Mouse (Mus musculus): ENCODE data around the gene Smarca1. TPM values are rescaled to one million over a fixed set of nuclear protein-coding genes. Genes with fewer than 3 reads are reported as not detected.

Gene Smarca1
- polyA plus RNA-seq (2015; fragmentation: Nextera tagmentation; extraction: Ambion mirVana), result 28.9 and 32.9 TPM in 2 replicates

DNA sequence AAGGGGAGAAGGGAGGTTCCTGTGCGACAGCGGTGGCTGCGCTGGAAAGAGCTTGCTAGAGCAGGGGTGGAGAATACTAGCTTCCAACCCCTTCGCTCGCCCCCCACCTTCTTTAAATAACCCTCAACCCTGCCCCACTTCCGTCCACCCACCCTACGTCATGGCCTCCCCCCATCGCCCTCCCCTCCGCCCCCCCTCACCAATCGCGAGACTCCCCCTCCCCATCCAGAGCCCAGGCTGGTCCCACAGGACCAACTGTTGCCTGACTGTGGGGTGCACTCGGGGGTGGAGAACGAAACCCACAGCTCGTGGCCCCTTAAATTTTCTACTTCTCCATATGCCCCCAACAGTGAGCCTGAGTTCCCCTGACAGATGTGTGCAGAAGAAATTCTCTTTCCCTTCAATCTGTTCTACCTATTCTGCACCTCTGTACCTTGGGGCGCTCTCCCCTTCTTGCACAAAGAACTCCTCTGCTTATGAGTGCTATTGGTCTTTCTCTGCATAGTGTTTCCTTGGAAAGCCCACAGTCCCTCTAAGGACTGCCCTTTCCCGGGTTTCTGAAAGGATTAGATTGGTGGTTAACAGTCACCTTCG is at the start of gene Smarca1:
Gene Smarca1, minus strand, starts transcription at position 544 of the 594 bp plus-strand sequence.
- WGBS, result 19% methylated on average over 13 of the region's 17 CpGs
- H3K4me1 ChIP-seq (replicated peaks; ENCODE audit: control insufficient read depth, insufficient read depth, low read length), result no peaks in the 10 kb centered on the region
- peak within 1 kb of the TSS; percentile 60 for H3K4me2 ChIP-seq (ENCODE audit: low read depth, low read length)
- H3K27me3 ChIP-seq (ENCODE audit: control insufficient read depth, insufficient read depth, low read depth, low read length), result no peaks in the 10 kb centered on the region
- peak within 1 kb of the TSS; percentile 70 for H3K27ac ChIP-seq (ENCODE audit: low read length)
- peak within 1 kb of the TSS; percentile 68 for H3K4me3 ChIP-seq (ENCODE audit: low read length)
- peak within 1 kb of the TSS; percentile 75 for H3K9ac ChIP-seq (ENCODE audit: low read length)
- H3K36me3 ChIP-seq (ENCODE audit: control insufficient read depth, insufficient read depth, low read length), result no peaks in the 10 kb centered on the region
- ATAC-seq (ENCODE audit: low read depth), result peak; percentile 78
- no peaks in the 10 kb centered on the region for H3K9me3 ChIP-seq (ENCODE audit: control insufficient read depth, low read length)

DNA sequence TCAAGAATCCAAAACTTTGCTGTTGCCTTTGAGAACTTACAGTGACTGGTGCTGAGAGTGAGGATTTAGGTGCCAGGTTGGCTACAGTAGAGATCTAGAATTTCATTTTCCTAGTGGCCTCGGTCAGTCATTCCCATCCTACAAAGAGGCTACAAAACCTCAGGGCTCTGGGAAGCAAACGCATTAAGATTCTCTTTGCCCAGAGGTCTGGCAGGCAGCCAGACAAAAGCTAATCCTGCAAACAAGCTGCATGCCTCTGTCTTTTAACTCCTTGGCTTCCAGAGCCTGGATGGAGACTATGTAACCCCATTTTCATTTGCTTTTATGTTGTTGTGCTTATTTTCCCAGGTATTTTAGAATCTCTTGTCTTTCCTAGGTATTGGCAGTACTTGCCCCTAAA is 45.0 kb upstream of the Smarca1 start:
- H3K27ac ChIP-seq (ENCODE audit: low read length), result peak overlapping the region; percentile 22; the same call in 1 of the 2 replicates

DNA sequence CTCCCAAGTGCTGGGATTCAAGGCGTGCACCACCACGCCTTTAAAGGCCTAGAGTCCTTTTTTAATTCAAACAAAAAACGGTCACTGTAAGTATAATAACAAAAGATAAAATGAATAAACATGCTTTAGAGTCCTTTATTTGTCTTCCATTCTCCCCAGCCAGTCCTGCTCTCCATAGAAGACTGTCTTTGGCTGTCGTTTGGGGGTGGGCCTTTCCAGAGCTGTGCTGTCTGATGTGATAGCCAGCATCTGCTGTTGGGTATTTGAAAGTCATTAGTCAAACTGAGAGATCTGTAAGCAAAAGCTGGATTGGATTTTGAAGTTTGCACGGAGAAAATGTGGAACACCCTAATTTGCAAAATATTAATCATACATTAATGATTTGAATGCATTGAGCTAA is 44.1 kb upstream of the Smarca1 start:
- H3K27ac ChIP-seq (ENCODE audit: low read length), result no peak overlapping the region
- peak; percentile 70; the same call in 1 of the 2 replicates for ATAC-seq (ENCODE audit: low read depth)
- no peak overlapping the region for H3K9ac ChIP-seq (ENCODE audit: low read length)

More for the DNA sequence above, 45.0 kb upstream of the Smarca1 start:
- no peak overlapping the region for H3K9ac ChIP-seq (ENCODE audit: low read length)
- WGBS, result 30% methylated on average over 2 of the region's 2 CpGs
- H3K4me2 ChIP-seq (ENCODE audit: low read depth, low read length), result no peak overlapping the region
- no peaks in the 10 kb centered on the region for H3K9me3 ChIP-seq (ENCODE audit: control insufficient read depth, low read length)
- H3K36me3 ChIP-seq (ENCODE audit: control insufficient read depth, insufficient read depth, low read length), result peaks cover 2% of the 10 kb centered on the region
- H3K4me1 ChIP-seq (replicated peaks; ENCODE audit: control insufficient read depth, insufficient read depth, low read length), result no peaks in the 10 kb centered on the region
- no peaks in the 10 kb centered on the region for H3K27me3 ChIP-seq (ENCODE audit: control insufficient read depth, insufficient read depth, low read depth, low read length)
- peak; percentile 51; the same call in 1 of the 2 replicates for ATAC-seq (ENCODE audit: low read depth)
- H3K4me3 ChIP-seq (ENCODE audit: low read length), result no peak overlapping the region

DNA sequence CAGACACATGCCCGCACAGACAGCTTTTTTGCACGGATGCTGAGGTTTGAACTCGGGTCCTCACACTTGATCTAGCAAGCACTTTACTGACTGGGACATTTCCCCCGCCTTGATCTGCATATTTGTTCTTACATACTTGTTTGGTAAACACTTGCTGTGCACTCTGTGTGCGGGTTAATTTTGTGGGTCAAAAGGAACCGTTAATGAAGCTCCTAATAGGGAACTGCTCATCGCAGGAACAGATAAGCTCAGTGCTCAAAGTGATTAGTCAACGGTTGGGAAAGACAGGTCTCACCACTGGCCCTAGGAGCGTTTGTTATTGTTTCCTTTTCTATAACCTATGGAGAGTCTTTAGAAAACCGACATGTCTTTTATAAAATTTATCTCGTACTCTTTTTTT is 41.6 kb upstream of the Smarca1 start:
- no peaks in the 10 kb centered on the region for H3K27me3 ChIP-seq (ENCODE audit: control insufficient read depth, insufficient read depth, low read depth, low read length)
- H3K4me3 ChIP-seq (ENCODE audit: low read length), result no peak overlapping the region
- 78% methylated on average over 11 of the region's 11 CpGs for WGBS
- H3K9ac ChIP-seq (ENCODE audit: low read length), result no peak overlapping the region
- H3K9me3 ChIP-seq (ENCODE audit: control insufficient read depth, low read length), result no peaks in the 10 kb centered on the region
- H3K4me1 ChIP-seq (replicated peaks; ENCODE audit: control insufficient read depth, insufficient read depth, low read length), result no peaks in the 10 kb centered on the region
- H3K27ac ChIP-seq (ENCODE audit: low read length), result no peak overlapping the region
- peaks cover 2% of the 10 kb centered on the region for H3K36me3 ChIP-seq (ENCODE audit: control insufficient read depth, insufficient read depth, low read length)
- ATAC-seq (ENCODE audit: low read depth), result no peak
- no peak overlapping the region for H3K4me2 ChIP-seq (ENCODE audit: low read depth, low read length)

More for the DNA sequence above, 44.1 kb upstream of the Smarca1 start:
- Histone ChIP-seq H3K4me3 (ENCODE audit: low read length) (no peak overlapping the region), H3K36me3 (ENCODE audit: control insufficient read depth, insufficient read depth, low read length) (peaks cover 2% of the 10 kb centered on the region), H3K4me2 (ENCODE audit: low read depth, low read length) (no peak overlapping the region), H3K27me3 (ENCODE audit: control insufficient read depth, insufficient read depth, low read depth, low read length) (no peaks in the 10 kb centered on the region), H3K4me1 (replicated peaks; ENCODE audit: control insufficient read depth, insufficient read depth, low read length) (no peaks in the 10 kb centered on the region), H3K9me3 (ENCODE audit: control insufficient read depth, low read length) (no peaks in the 10 kb centered on the region)
- WGBS, result 39% methylated on average over 5 of the region's 5 CpGs

DNA sequence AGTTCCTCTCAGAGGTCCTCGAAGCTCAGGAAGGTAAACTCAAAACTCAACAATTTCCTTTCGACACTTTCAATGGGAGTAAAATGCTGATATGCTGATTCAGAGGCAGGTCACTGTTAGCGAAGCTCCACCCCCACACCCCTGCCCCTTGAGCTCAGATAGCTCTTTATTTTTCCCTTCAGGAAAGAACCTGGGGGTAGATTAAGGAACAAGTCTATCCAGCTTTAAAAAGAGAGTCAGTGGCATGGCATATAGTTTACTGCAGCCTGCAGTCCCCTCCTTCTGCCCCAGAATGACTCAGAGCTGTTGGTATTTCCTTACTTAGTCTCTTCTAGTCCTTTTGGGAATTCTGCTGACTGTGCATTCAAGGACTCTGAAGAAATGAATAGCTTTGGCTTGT is 37.7 kb upstream of the Smarca1 start:
- Histone ChIP-seq H3K4me1 (replicated peaks; ENCODE audit: control insufficient read depth, insufficient read depth, low read length) (no peaks in the 10 kb centered on the region), H3K9me3 (ENCODE audit: control insufficient read depth, low read length) (no peaks in the 10 kb centered on the region), H3K4me2 (ENCODE audit: low read depth, low read length) (no peak overlapping the region), H3K27ac (ENCODE audit: low read length) (peak overlapping the region; percentile 57), H3K27me3 (ENCODE audit: control insufficient read depth, insufficient read depth, low read depth, low read length) (no peaks in the 10 kb centered on the region), H3K4me3 (ENCODE audit: low read length) (no peak overlapping the region), H3K36me3 (ENCODE audit: control insufficient read depth, insufficient read depth, low read length) (peaks cover 2% of the 10 kb centered on the region), H3K9ac (ENCODE audit: low read length) (no peak overlapping the region)
- 54% methylated on average over 3 of the region's 3 CpGs for WGBS
- peak; percentile 91 for ATAC-seq (ENCODE audit: low read depth)

DNA sequence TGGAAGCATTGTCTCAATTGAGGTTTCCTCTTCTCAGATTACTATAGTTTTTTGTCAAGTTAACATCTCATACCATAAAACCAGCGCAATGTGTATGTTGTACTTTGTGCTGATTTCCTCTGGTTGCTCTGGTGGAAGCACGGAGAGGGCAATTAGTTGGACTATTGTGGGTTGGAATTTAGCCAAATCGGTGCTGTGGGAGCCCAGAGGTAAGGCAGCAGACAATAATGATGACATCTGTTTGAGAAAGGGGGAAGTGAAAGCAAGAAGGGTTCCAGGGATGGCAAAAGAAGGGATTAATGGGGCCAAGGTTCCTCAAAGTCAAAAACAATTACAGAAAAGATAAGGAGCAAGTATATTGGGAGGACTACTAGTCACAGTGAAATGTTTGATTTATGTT is 35.2 kb upstream of the Smarca1 start:
- Histone ChIP-seq H3K4me3 (ENCODE audit: low read length) (no peak overlapping the region), H3K27ac (ENCODE audit: low read length) (no peak overlapping the region), H3K4me2 (ENCODE audit: low read depth, low read length) (no peak overlapping the region), H3K9ac (ENCODE audit: low read length) (no peak overlapping the region), H3K36me3 (ENCODE audit: control insufficient read depth, insufficient read depth, low read length) (no peaks in the 10 kb centered on the region), H3K27me3 (ENCODE audit: control insufficient read depth, insufficient read depth, low read depth, low read length) (no peaks in the 10 kb centered on the region), H3K4me1 (replicated peaks; ENCODE audit: control insufficient read depth, insufficient read depth, low read length) (no peaks in the 10 kb centered on the region), H3K9me3 (ENCODE audit: control insufficient read depth, low read length) (no peaks in the 10 kb centered on the region)
- ATAC-seq (ENCODE audit: low read depth), result no peak
- WGBS, result 58% methylated on average over 3 of the region's 3 CpGs

DNA sequence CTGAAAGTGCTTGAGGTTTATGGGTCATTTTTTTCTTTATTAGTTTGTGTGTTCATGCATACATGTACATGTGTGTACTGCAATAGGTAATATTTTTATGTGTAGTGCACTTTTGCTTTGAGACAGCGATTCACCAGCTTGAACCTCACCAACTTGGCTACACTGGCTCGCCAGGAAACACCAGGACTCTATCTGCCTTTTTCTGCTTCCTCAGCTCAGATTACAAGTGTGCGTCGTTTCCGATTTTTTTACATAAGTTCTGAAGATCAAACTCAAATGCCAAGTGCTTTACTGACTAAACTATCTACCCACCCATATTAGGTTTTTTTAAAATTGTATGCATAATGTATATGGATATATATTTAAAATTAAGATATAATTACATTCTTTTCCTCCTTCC is 27.8 kb upstream of the Smarca1 start:
- Histone ChIP-seq H3K4me2 (ENCODE audit: low read depth, low read length) (no peak overlapping the region), H3K27ac (ENCODE audit: low read length) (no peak overlapping the region), H3K27me3 (ENCODE audit: control insufficient read depth, insufficient read depth, low read depth, low read length) (no peaks in the 10 kb centered on the region), H3K4me1 (replicated peaks; ENCODE audit: control insufficient read depth, insufficient read depth, low read length) (no peaks in the 10 kb centered on the region), H3K36me3 (ENCODE audit: control insufficient read depth, insufficient read depth, low read length) (no peaks in the 10 kb centered on the region), H3K9me3 (ENCODE audit: control insufficient read depth, low read length) (no peaks in the 10 kb centered on the region), H3K4me3 (ENCODE audit: low read length) (no peak overlapping the region), H3K9ac (ENCODE audit: low read length) (no peak overlapping the region)
- no peak for ATAC-seq (ENCODE audit: low read depth)
- WGBS, result 84% methylated on average over 5 of the region's 5 CpGs

DNA sequence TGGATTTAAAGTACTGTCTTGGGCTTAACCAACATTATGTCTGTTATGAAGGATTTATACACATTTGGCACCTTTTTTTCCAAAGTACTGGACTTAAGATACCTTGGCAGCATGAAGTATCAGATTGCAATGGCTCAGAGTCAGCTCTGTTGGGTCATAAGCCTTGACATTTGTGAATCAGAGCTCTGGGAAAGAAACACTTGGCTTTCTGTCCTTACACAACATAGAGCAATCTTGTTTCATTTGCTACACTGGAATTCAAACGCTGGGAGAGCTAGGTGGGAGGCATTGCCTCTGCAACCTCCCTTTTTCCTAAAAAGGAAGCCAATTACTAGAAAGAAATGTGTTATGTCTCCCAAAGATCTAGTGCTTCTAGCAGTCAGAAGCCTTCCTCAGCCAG is 24.1 kb upstream of the Smarca1 start:
- ATAC-seq (ENCODE audit: low read depth), result no peak
- H3K27me3 ChIP-seq (ENCODE audit: control insufficient read depth, insufficient read depth, low read depth, low read length), result no peaks in the 10 kb centered on the region
- no peak overlapping the region for H3K4me3 ChIP-seq (ENCODE audit: low read length)
- H3K9ac ChIP-seq (ENCODE audit: low read length), result no peak overlapping the region
- H3K4me1 ChIP-seq (replicated peaks; ENCODE audit: control insufficient read depth, insufficient read depth, low read length), result peaks cover 5% of the 10 kb centered on the region; the same call in 1 of the 2 replicates
- H3K9me3 ChIP-seq (ENCODE audit: control insufficient read depth, low read length), result no peaks in the 10 kb centered on the region
- 68% methylated on average over 1 of the region's 1 CpGs for WGBS
- no peak overlapping the region for H3K4me2 ChIP-seq (ENCODE audit: low read depth, low read length)
- H3K27ac ChIP-seq (ENCODE audit: low read length), result no peak overlapping the region
- H3K36me3 ChIP-seq (ENCODE audit: control insufficient read depth, insufficient read depth, low read length), result no peaks in the 10 kb centered on the region

DNA sequence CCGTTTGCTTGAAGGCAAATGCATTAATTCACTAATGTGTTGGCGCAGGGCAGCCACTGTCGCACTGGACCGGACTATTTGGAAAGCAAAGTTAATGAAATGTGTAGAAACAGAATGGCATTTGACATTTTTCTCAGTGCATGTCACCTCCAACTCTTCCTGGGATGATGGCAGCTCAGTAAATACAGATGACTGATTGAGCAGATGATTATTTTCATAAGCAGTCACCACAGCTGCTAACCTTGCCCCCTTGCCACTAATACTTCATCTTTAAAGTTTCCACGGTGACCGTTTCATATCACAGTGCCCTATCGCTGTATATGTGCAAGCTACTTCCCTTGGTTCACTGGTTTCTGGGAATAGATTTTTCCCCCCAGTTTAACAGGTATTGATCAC is 20.8 kb upstream of the Smarca1 start:
- Histone ChIP-seq H3K27ac (ENCODE audit: low read length) (no peak overlapping the region), H3K4me2 (ENCODE audit: low read depth, low read length) (peak overlapping the region; percentile 63), H3K4me1 (replicated peaks; ENCODE audit: control insufficient read depth, insufficient read depth, low read length) (peaks cover 5% of the 10 kb centered on the region; the same call in 1 of the 2 replicates), H3K36me3 (ENCODE audit: control insufficient read depth, insufficient read depth, low read length) (no peaks in the 10 kb centered on the region), H3K27me3 (ENCODE audit: control insufficient read depth, insufficient read depth, low read depth, low read length) (no peaks in the 10 kb centered on the region), H3K9ac (ENCODE audit: low read length) (no peak overlapping the region), H3K4me3 (ENCODE audit: low read length) (peak overlapping the region; percentile 74), H3K9me3 (ENCODE audit: control insufficient read depth, low read length) (no peaks in the 10 kb centered on the region)
- ATAC-seq (ENCODE audit: low read depth), result no peak
- 44% methylated on average over 7 of the region's 7 CpGs for WGBS

Data from lung, embryonic 16.5 days (tissue).